Mouse (Mus musculus) kidney, adult 18-20 months (tissue): Measurements from ENCODE around the gene Parvb.

Experiments used
- DNase-seq: peaks from one replicate; pipeline ENCODE4 v3.0.0; 2021

Gene Parvb

DNA sequence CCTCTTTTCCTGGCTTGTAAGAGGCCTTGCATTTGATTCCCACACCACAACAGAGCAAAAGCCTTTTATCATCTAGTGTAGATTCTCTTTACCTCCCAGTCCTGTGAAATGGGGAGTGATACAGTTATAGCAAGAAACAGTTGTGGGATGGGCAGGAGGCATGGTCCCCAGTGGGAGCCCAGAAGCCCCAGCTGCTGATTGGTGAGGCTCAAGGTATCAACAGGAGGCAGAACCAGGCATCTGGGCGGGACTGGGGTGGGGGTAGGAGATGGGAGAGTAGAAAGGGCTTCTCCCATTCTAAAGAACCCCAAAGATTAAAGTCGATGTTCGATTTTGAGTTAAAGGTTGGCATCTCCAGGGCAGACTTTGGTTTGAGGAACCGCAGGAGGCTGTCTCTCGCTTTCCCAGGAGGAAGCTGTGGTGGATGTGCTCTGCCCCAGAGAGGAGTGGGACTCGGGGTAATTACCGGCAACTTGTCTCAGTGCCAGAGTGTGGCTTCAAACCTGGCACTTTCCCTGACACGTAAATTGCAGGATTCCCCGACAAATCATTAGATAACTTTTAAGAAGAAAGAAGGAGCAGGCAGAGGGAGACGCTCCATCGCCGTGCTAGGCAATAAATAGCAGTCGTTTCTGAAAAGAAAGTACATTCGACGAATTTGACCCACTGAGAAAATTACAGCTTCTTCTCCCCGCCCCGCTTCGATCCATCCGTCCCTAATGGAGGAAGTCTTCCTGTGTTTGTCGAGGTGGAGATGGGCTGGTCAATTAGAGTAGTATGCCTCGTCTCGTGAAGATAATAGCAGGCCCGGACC, 13.7 kb upstream of the Parvb start:
- no peak for DNase-seq

DNA sequence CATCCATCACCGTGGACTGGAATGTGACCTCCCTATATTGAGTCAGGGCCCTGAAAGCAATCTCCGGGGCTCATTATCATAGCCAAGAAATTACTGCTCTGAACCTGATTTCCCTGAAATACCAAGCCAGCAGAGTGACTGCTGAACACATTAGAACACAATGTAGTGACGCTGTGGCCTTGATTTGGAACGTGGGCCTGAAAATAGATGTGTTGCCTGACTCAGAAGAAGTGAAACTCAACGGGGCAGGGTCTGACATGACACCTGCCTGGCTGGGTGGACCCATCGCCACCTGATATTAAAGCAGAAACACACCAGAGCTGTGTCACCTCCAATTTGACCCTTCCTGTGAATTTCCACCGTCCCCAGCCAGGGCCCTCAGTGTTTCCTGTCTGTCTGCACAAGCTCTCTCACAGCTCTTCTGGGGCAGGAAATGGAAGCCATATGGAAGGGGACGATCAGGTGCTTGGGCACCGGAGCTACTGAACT, 13.0 kb upstream of the Parvb start:
- peak; percentile 31 for DNase-seq

DNA sequence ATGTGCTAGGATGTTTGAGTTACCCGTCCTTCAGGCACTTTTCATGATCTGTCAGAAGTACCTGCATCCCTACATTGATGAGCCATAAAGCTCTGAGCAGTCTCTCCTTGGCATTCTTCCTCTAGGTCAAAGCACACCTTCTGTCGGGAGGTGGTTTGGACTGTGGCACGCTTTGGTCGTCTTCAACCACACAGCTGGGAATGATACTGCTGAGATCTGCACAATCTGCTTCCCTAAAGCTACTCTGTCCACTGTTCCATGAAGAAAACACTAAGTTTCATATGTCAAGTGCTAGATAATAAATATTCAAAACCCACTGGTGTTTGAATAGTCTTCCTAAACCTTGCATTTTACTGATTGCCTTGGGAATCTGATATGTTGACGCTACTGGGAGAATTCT, 10.3 kb upstream of the Parvb start:
- DNase-seq = no peak

DNA sequence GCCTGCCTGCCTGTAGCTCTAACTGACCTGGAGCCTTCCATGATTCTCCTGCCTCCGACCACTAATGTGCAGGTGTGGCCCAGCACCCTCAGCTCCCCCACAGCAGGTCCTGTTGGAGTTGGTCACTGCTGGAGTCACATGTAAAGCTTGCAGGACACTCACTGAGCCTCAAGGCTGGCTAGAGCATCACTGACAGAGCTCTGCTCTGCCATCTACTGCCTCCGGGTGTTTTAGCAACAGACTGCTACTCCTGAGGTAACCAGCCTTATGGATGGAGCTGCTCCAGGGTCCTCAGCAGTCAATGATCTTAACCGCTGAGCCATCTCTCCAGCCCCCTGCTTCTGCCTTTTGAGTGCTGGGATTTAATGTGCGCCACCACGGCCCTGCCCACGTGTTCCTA, 8.4 kb upstream of the Parvb start:
- no peak for DNase-seq

DNA sequence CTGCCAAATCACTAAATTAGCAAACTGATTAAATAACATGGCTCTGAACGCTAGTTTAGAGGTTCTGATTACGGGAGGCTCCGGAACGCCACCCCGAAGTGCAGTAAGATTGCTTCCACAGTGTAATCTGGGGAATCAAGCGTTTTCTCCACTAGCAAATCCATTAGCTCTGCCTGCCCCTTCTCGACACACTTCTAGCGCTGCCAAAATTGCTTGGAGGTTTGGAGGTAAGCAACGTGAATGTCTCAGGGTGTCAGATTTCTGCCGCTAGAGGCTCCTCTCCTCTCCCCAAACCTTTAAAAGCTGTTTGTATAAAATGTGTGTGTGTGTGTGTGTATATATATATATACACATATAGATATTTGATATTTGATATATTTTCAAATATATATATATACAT, 7.1 kb upstream of the Parvb start:
- no peak for DNase-seq

DNA sequence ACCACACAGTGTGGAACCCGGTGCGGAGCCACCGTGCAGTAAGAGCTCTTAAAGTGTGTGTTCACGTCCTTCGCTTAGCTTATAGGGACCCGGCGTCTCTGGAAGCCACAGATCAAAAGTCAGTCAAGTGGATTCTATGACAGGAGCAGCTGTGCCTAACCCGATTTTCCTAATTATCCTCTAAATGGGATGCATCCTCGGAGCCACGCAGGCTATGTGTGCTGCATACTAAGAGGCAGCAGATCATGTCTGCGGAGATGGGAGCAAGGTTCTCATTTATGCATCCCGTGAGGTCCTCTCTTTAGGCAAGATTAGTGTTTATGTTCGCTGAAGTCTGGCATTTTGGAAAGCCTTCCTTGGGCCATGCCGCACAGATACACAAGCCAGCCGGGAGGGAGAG, 4.9 kb upstream of the Parvb start:
- no peak for DNase-seq

DNA sequence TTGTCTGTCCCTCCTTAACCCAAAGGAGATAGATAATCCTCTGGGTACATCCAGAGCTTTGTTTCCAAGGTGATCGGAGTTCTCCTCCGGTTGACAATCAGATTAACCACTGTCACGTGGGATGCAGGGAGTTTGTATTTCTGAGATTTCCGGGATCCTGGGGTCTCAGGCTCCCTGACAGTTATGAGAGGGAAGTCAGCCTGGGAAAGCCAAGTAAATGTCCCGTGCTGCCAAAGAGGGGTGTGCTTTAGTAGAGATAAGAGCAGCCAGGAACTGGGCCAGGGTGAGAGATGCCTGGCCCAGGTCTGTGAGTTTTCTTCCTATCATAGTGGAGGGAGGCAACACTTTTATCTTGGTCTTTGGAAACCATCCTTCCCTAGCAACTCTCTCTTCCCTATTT, 1.2 kb upstream of the Parvb start:
- DNase-seq = no peak

DNA sequence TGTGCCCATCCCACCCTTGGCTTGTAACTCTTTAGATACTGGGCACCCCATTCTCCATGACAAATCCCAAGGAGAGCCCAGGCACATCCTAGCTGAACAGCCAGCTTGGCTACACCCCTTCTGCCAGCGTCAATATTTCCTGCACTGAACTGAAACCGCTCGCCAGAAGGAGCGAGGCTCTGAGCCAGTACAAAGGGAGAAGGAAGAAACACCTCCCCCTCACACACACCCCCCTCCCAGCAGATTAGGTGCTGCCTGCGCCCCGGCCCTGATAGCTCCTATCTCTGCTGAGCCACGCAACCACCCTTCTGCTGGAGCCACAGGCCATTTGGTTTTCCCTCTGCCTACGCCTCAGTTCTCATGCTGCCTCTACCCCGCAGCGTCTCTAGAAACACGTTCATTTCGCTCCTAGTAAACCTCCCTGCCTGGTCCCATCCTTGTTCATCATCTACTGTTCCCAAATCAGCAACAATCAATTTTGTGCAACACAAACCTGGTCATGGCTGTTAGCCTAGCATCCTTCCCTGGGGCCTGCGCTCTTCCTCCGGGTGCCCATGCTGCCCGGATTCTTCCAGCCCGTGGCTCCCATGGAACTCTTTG, 630 bp upstream of the Parvb start:
- peak; percentile 29 for DNase-seq

DNA sequence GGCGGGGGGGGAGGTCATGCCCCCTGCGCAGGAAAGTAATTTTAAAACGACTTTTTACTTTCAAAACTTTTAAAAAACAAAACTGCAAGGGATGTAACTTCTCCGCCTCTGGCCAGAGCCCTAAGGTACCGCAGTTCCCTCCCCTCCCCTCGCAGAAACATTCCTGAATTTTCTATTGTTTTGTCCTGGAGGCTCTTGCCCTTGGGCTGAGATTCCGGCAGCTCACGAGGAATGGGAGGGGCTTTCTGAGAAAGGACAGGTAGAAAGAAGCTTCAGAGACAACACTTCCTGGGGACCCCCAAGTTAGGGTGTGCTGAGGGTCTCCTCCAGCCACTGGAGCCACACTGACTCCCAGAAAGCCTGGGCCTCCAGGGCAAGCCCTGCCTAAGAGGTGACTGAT, 766 bp downstream of the Parvb start:
- peak; percentile 15 for DNase-seq

DNA sequence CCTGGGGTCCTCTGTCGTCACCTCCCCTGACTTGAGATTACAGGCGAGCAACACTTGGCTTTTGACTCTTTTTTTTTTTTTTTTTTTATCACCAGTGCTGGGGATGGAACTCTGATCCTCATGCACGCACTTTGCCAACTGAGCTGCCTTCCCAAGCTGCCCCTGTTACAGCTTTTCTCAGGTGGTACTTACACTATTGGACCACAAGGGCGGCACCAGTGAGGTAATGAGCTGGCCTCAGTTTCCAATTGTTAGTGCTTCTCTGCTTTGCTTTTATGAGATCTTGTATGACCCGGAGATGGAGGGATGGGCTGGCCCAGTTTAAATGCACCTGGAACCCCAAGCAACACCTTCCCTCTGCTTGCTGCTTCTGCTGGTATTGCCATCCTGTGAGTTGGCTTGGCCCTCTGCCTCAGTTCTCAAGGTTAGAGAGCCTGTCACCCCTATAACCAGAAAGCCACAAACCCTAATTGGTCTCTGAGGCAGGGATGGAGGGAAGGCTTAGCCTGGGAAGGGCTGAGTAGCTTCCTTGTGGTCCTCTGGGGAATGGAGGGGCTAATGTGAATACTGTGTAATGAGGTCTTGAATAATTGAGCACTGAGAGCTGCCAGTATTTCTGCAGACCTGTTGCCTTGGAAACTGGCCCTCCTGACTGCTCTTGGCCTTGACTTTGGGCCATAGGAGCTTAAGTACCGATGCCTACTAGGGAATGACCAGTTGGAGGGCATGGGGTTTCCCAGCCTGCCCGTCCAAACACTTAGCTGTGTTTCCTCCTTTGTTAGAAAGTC, 3.1 kb downstream of the Parvb start:
- no peak for DNase-seq

DNA sequence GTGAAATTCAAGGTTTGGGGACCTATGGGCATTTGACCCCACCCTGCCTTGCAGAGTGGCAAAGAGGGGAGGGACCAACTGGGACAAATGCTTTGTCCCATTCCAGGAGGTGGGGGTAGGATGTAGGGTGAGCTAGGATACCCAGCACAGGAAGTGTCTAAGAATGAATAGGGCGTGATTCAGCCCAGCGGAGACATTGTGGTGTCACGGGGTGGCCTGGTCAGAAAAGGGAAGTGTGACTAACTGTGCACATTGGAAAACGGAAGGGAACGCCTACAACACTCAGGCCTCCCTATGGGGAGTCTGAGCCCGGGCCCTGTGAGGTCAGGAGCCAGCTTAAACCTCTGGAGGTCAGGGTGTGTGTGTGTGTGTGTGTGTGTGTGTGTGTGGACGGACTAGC, 3.8 kb downstream of the Parvb start:
- DNase-seq = peak; percentile 47

DNA sequence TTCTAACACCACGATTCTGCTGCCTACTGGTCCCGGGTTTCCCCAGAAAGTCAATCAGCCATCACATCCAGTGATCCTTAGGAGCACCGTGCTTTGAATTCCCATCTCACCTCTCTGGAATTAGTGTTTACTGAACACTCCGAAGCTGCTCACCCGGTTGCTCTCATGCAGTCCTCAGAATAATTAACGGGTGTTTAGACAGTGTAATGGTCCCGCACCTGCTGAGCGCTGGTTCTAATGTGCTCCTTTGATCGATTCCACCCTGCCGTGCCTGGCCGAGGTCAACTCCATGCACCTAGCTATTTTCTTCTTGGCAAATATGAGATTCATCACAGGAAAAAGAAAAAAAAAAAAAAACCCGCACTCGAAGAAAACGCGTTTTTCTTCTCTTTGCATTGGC, 6.7 kb downstream of the Parvb start:
- no peak for DNase-seq

DNA sequence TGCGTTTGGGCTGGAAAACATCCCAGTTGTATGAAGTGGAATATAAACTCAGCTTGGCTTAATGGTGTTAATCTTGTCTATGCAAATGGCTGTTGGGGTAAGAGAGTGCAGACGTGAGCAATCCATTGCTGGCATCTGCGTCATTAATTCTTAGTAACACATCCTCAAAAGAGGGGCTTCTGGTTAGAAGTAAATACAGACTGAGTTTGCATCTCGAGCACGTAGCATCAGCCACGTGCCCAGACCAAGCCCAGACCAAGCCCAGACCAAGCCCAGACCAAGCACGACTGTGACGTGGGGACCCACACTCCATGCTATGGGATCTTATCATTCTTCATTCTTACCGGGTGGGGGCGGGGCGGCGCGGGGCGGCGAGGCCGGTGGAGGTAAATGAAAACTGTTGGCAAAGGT, 7.2 kb downstream of the Parvb start:
- no peak for DNase-seq

DNA sequence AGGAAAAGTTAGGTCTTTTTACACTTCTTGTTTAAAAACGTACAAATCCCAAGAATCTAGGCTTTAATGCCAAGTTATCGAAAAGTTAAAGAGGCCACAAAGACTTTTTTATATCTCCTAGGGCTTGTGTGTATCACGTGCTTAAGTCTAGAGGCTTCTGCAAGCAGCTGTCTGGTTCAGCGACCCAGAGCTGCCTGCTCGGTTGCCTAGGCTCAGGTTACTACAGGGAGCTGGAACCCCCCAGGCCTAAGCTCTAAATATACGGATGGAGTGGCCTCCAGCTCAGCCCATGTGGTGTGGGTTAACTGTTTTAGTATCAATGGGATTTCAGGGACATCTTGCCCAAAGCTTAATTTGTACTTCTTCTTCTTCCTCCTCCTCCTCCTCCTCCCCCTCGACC, 9.7 kb downstream of the Parvb start:
- no peak for DNase-seq

DNA sequence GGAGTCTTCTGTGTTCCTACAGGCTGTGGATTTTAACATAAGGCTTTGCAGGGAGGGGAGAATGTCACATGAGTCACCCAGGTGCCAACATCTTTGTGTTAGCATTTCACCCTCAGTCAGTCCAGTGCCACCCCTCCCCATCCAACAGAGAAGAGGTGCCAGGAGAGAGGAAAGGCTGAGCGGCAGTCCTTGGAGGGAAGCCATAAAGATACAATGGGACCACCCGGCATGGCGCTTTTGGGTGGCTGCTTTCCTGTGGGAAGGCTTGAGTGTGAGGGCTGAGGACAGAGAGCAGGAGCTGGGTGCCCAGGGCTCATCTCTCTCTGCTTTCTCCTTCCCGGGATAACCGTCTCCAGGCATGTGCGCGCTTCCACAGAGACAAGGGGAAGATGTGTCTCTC, 13.3 kb downstream of the Parvb start:
- no peak for DNase-seq

DNA sequence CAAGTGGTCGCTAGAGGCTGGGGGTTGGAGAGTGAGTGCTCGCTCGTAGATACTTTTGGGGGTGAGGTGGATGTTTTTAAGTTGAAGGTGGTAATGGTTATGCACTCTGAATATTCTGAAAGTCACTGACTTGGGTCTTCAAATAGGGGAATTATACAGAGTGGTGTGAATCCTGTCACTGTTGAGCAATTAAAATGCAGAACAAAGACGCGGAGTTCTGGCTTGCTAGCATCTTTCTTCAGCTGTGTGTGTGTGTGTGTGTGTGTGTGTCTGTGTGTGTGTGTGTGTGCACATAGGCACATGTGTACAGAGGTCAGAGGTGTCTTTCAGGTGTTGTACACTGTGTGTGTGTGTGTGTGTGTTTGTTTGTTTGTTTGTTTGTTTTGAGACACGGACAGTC, 14.4 kb downstream of the Parvb start:
- no peak for DNase-seq

DNA sequence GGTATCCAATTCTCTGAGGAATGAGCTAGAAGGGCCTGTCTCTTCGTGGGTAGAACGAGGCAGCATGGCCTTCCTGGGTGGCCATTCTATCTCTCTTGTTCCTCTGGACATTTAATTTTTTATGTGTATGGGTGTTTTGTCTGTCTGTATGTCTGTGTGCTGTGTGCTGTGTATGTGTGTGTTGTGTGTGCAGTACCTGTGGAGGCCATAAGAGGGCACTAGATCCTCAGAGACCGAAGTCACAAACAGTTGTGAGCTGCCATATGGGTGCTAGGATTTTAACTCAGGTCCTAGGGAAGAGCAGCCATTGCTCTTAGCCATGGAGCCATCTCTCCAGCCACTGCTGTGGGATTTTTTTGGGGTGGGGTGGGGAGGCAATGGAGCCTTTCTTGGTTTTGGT, 15.5 kb downstream of the Parvb start:
- DNase-seq = no peak

DNA sequence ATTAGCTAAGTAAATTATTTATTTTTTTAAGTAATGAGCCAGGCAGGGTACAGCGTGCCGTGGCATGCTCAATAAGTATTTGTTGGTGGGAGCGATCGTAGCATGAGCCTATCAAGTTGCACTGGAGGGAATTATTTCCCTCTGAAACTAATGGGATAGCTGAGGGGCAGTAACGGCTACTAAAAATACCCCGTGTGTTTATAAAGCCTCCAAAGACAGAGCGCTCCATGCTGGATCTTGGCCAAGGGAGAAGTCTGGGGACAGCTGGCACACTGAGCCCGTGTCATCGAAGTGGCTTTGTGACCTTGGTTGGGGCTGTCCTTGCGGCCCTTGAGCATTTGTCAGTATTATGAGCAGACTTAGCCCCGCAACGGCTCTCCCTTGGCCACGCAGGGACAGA, 19.4 kb downstream of the Parvb start:
- peak; percentile 22 for DNase-seq

DNA sequence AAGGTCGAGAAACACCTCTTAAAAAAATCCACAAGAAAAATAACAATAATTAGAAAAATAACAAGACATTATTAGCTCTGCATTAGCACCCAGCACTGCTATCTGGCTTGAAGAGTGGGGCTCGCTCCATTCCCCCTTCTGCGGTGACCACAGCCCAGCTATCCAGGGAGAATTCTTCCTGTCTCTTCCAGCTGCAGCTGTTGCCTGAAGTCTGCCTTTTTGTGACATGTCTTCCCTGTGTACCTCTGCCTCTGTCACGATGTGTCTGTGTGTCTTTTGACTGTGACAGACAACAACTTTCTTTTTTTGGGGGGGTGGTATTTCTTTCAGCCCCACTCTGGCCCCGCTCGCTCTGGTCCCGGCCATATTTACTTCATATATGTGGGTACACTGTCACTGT, 20.8 kb downstream of the Parvb start:
- DNase-seq = no peak

DNA sequence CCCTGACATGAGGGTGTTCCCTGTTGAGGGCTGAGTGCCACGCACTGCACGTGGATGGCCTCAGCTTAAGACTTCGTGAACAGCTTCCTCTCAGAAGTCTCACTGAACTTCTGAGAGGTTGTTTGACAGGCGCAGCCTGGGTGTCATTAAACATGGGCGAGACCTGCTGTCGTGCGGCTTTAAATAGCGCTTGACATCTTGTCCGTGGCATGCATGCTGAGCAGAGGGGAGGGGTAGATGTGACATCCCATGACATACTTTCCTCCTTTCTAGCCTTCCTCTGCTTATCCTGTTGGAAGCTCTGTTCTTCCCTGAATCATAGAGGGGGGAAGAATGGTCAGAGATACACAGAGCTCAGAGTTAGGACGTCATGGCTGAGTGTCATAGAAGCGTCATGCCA, 21.9 kb downstream of the Parvb start:
- DNase-seq = no peak

DNA sequence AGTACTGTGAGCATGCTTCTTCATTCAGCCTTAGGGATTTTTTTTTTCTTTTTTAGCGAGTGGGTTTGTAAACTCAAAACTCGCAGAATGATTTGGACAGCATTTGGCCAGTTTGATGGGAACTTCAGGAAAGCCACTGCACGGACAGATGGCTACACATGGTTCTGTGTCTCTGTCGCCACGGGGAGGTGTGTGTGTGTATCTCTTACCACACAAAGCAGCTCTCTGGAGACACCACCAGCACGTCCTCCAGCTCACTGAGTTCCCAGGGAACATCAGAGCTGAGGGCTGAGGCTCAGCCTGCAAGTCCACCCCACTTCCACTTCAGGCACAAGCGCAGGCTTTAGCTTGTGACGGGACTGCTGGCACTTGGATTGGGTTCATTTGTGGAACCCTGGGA, 22.5 kb downstream of the Parvb start:
- DNase-seq = no peak

DNA sequence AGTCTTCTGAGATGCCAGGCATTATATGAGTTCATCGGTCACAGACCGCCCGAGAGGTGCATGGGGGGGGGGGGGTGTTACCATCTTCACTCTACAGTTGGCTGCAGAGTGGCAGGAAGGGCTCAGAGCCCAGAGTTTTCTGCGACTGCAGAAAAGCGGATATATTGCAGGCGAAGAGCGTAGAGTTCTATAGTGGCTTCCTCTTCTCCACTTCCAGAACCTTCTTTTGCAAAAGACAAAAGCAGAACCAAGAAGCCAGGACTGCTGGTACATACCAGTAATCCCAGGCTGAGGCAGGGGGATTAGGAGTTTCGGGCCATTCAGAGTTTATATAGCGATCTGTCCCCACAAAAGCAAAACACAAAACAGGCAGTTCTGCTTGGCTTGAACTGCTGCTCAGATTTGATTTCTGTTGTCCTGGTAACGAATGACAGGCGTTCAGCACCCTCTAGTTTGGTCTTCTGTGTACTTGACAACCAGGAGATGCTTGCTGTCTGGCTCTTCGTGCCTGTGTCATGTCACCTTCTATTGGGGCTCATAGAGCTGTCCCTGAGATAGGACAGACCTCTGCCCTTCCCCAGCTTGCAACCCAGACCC, 24.5 kb downstream of the Parvb start:
- no peak for DNase-seq

DNA sequence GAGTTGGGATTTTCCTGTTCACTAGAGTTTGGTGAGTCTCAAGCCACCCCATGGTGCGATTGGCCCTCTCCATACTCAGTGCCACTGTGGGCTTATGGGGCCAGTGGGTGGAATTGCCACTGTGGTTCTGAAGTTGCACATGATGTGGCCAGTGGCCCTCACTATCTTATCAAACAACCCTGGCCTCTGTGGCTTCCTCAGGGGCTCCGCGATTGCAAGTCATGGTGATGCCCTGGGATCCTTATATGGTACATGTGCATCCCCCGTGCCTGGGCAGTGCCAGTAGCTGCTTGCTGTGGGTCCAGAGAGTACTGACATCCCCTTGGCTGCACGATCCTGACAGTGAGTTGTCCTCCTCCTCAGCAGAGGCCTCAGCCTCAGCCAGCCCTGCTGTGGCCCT, 25.0 kb downstream of the Parvb start:
- DNase-seq = no peak
